Mouse (Mus musculus) v-Abl transformed pro-B cells (cell line): ENCODE results near the gene Lyz2.
"Not testable (repeated sequence)": the region's sequence is repeated elsewhere in the genome, so short reads cannot be mapped to it uniquely, and the experiment has no call there.

Experiments
- in situ Hi-C, 2 experiments: fragments of 400-800 bp; cut with MboI; formaldehyde crosslinking; loops; one replicate each; pipeline ENCODE4 v1.15.1; 2025; ENCODE audit not compliant: unreplicated experiment in 2 of 2

The Lyz2 gene

GRCm38 (mm10) chr10:117282049-117282448 is at the start of gene Lyz2:
Gene Lyz2 (minus strand): TSS chr10:117282321.
- in situ Hi-C loops = no loop called here

GRCm38 (mm10) chr10:117330521-117330920 is 48.4 kb upstream of the Lyz2 start:
- in situ Hi-C loops = no loop called here

DNA sequence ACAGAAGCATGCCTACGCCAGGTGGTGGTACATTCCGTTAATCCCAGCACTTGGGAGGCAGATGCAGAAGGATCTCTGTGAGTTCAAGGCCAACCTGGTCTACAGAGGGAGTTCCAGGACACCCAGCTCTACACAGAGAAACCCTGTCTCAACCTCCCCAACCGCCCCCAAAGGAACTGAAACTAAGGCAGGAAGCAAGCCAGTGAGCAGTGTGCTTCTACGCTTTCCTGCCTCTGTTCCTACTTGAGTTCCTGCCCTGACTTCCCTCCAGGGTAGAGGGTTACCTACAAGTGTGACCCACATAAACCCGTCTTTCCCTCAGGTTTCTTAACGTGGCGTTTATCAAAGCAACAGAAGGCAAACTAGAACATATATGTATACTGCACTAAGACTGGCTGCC is 41.7 kb upstream of the Lyz2 start:
- in situ Hi-C loops = loop anchor here in 1 of 2 experiments (10.0 kb wide), 1 partner anchor 49 kb away; no protein-coding TSS in a partner anchor

GRCm38 (mm10) chr10:117322630-117323029 is 40.5 kb upstream of the Lyz2 start:
- in situ Hi-C loops = loop anchor here in 1 of 2 experiments (10.0 kb wide), 1 partner anchor 48 kb away; no protein-coding TSS in a partner anchor

- in situ Hi-C loops = loop anchor here in 1 of 2 experiments (10.0 kb wide), 1 partner anchor 46 kb away; no protein-coding TSS in a partner anchor
Observed at GRCm38 (mm10) chr10:117320571-117320981, 38.5 kb upstream of the Lyz2 start.

DNA sequence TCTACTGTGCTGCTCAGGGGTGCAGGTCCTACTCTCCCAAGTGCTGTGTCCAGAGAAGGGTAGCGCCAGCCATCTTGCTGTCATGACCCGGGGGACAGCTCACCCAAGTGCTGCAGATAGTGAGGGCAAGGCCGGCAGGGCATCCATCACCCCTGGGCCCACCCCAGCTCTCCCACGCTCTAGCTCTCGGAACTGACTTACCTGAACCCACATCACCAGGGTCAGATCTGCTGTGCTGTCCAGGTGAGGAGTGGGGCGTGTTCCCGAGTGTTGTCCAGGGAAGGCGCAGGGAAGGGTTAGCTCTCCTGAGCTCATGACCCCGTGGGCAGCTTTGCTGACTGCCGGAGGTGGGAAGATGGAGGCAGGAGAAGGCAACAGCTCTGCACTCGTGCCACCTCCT is 34.3 kb upstream of the Lyz2 start:
- in situ Hi-C loops = no loop called here

- in situ Hi-C loops = no loop called here
Observed at GRCm38 (mm10) chr10:117313133-117313532, 31.0 kb upstream of the Lyz2 start.

GRCm38 (mm10) chr10:117312168-117312567 is 30.0 kb upstream of the Lyz2 start:
- in situ Hi-C loops = no loop called here

DNA sequence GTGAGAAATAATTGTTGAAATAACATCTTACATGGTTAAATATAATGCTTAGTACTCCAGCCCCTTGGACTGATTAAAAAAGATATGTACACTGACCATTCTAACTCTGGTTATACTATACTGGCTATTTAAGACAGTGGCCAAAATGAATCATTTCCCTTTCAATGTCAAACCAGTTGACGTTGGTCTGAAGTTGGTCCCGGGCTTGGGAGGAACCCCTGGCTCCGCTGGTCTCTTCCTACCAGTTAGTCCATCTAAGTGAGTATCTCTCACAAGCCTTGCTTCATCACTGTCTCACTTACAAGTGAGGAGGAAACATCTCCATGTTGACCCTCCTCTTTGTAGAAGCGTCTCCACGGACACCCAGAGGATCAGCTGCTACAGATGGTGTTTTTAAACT is 22.2 kb upstream of the Lyz2 start:
- in situ Hi-C loops = no loop called here

DNA sequence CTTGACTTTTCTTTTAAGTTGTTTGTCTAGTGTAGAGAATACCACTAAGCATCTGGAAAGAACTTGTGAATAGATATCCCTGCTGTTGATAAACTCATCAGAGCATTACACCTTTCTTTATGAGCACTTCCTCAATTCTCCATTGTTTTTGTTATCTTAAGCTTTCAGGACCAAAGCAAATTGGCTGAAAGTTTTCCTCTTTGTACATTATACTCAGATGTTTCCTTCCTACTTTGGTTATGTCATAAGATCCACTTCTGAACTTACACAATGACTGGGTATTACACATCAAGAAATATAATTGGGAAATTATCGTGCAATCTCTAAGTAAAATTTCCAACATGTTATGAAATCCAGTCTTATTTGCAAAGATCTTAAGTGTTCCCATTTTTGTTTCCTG is 19.6 kb upstream of the Lyz2 start:
- in situ Hi-C loops = no loop called here

DNA sequence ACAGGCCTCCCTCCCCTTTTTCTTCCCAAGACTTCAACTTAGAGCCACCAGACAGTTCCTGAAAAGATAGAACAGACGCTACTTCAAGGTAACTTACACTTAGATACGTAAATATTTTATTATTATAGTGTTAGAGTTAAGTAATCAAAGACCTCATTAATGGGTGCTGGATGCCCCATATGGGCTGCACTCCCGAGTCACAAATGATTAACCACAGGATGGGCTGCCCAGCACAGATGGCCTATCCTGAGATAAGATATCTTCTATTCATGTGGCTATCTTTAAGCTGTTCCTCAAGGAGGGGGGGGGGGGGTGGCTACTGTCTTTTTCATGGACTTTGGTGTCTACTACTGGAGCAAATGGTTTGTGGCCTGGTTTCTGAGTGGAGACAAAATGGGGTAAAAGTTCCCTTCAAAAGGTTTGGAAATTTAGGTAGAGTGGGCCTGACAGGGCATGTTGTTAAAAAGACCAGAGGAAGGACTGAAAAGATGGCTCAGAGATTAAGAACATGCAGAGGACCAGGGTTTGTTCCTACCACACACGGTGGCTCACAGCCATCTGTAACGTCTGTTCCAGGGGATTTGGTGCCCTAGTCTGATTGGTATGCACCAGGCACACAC is 17.9 kb upstream of the Lyz2 start:
- in situ Hi-C loops = no loop called here

DNA sequence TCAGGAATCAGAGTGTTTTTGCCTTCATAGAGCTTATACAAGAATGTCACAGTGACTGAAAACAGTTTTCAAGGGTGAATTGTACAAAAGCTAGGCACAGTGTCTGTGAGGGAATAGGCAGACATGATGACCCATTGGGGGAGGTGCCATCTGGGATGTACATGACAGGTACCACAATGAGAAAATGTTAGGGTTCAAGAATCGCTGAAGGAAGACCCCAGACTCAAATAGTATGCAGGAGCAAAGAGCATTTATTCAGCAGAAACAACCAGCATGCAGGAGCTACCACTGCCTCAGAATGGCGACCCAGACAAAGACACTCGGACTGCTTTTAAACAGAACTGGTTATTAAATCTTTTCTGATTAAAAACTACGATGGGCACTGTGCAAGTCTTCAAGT is 17.0 kb upstream of the Lyz2 start:
- in situ Hi-C loops = no loop called here

DNA sequence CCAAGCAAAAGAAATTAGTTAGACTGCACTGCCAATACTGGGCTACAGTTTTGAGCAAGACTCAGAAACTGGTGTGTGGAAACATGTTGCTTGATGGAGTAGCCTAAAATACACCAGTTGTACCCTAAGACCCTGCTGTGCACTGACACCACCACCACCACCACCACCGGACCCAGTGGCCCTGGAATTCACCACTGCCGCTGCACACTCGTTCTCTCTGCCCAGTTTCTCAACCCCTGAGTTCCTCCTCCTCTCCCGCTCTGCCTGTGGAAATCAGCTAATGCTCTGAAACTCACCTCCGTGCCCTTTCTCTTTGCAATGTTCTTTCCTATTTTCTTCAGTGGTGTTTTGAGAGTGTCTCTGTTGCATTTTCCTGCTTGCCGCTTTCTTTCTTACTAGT is 16.2 kb upstream of the Lyz2 start:
- in situ Hi-C loops = no loop called here

GRCm38 (mm10) chr10:117292671-117293070 is 10.6 kb upstream of the Lyz2 start, which contains the start of gene Lyz1:
Gene Lyz1 (minus strand): TSS chr10:117292868.
- in situ Hi-C loops = no loop called here

DNA sequence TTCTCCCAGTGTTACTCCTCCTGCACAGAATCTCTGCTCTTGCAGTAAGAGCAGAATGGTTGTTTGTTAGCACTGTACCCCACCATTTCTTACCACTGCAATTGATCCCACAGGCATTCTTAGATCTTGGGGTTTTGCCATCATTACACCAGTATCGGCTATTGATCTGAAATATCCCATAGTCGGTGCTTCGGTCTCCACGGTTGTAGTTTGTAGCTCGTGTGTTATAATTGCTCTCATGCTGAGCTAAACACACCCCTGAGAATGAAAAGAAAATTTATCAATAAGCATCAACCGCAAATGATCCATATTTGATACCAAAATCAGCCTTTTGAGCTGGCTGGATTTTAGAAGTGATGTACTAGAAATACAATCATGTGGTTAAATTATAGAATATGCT is 8.8 kb upstream of the Lyz2 start:
- in situ Hi-C loops = not testable (repeated sequence)

DNA sequence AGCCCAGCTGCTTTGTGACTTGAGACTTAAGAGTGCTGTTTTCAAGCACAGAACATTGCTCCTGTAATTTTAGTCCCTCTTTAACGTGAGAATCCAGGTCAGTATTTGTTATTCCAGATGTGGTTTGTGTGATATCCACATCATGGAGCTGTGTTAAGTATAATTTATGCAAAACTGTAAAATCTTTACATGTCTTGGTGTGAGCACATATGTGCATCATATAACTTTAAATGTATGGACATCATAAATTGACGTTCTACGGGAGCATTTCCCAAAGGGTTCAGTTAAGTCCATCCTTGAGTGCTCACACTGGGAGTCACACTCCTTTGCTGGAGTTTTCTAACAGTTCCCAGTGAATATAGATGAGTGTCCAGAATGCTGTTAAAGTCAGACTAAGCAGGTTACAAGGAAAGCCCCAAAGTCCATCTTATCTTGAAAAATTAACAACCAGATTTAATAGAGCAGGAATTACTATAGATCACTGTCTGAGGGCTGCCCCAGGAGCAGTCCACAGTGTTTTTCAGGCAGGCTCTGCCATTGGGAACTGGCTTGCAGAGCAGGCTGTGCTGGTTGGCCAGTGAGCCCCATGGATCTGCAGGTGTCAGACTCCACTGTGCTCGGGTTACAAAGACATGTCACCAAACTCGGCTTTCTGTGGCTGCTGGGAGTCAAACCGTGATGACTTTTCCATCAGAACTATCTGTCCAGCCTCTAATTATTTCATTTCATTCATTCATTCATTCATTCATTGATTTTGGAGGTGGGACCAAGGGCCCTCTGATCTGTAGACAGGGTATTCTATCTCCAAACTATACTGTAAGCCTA is 8.1 kb upstream of the Lyz2 start:
- in situ Hi-C loops = no loop called here

DNA sequence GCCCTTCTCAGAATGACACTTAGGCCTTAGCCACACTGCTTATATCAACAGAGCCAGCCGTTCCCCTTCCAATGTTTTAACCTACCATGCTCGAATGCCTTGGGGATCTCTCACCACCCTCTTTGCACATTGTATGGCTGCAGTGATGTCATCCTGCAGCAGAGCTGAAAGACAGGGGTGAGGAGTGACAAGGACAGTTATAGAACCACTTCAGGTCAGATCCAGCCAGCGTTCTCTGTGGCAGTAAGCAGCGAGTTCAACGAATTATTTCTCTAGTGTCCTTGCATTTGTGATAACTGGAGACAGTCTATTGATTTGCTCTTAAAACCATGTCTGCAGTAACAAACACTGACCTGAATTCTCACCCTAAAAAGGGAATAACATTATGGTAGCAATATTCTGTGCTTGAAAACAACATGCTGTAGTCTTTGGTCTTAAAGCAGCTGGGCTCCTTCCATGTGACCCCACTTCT is 6.9 kb upstream of the Lyz2 start:
- in situ Hi-C loops = not testable (repeated sequence)

DNA sequence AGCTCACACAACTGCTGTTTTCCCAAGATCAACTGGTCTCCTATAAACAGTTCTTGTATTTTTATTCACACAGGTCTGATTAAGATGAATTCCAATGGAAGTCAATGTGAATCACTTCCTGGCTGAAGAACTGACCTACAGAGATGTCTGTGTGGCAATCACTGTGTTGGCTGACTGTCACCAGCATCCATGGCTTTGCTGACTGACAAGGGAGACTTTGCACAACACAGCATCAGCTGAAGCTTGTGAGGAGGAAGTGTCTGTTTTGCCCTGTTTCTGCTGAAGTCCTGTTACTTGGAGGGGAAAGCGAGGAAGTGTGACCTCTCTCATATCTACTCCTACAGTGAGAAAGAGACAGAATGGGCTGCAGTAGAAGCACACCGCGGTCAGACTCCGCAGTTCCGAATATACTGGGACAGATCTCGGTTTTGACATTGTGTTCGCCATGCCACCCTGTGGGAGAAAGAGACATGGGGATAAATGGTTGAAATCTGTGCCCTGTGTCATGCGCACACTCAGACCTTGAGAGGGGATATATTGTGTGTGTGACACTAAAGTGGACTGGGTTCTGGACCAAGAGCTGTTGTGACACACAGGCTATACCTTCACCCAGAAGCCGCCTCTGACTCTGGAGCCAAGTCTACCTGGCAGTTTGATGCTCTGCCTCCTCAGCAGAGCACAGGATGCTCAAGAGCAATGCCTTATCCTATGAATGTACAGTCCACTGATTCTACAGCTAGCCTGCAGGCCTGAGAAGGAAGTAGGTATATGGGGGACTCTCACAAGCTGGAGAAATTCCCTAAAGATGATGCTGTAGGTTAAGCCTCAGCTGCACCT is 6.3 kb upstream of the Lyz2 start:
- in situ Hi-C loops = no loop called here

GRCm38 (mm10) chr10:117287226-117287850 is 5.2 kb upstream of the Lyz2 start:
- in situ Hi-C loops = no loop called here

- in situ Hi-C loops = no loop called here
Observed at GRCm38 (mm10) chr10:117286366-117286970, 4.3 kb upstream of the Lyz2 start.
